Mouse (Mus musculus) spleen, postnatal 10 days (tissue): ENCODE data around the gene N4bp1.

Experiments
- DNase-seq, 2 experiments: peaks; one replicate each; pipeline ENCODE4 v3.0.0; 2021 to 2022; ENCODE audit warnings: low spot score in 2 of 2

N4bp1 gene

DNA sequence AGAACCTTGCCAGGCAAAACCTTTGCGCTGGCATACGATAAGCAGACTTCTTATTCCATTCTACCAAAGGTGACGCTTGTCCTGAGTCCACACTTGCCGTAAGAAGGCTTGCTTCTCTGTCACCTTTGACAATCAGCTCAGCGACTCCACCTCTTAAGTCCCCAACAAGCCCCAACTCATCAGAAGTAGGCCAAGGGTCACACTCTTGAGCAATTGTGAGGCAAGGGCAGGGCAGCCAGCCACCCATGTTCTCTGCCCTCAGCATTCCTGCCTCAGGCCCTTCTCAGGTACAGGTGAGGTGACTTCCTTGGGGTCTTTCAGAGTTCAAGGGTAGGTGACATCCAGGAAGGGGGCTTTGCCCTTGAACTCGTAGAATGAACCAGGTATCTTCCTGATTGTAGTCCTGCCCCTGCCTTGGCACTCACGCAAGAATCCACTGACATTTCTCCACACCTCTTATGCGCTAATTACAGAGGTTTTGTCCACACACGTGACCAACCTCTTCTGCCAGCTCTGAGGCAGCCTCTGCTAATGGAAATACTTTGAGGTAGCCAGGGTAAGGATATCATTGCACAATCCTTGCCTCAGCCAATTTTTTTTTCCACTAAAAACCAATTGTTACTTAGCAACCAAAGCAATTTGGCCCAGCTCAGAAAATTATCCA lies 118.4 kb downstream of the N4bp1 start:
- DNase-seq = no peak

DNA sequence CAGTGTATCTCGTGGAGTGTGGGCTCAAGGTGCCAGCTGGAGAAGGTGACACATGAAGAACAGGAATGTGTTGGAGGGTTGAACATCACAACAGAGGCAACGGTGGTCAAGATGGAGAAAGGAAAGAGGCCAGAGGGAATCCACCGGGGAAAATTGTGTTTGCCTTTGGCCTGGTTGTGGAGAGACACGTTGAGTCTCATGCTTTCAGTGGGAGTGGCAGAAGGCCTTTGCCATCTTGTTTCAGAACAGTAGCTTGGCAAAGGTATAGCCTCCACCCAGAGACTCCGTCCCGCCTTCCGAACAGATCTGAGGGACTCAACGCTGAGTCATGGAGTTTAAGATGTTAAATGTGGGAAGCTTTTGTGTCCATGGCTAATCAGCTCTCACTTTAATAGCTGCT lies 119.4 kb downstream of the N4bp1 start:
- DNase-seq = no peak

- peak in 1 of 2 experiments; percentile 68 for DNase-seq
Measured at GRCm38 (mm10) chr8:86765155-86765554, 119.9 kb downstream of the N4bp1 start.

GRCm38 (mm10) chr8:86762806-86763205 lies 122.3 kb downstream of the N4bp1 start:
- DNase-seq = no peak

GRCm38 (mm10) chr8:86760746-86761145 lies 124.3 kb downstream of the N4bp1 start:
- no peak for DNase-seq

DNA sequence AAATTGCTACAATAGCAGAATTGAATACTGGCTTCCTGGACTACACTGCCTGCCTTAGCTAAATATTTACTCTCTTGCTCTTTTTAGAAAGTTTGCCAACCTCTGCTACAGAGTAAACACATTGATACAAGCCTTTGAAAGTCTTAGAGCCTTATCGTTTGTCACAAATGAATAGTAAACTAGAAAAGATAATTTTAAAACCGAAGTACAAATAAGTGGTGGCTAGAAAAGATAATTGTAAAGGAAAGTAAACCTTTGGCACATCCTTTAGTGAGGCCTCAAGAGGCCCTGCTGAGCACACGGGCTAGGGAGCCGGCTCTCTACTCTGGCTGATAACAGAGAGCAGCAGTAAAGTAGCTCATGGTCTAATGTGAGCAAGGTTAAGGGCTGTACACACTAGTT lies 126.0 kb downstream of the N4bp1 start:
- no peak for DNase-seq

GRCm38 (mm10) chr8:86758651-86759050 lies 126.4 kb downstream of the N4bp1 start:
- no peak for DNase-seq
